Mouse (Mus musculus) forebrain, embryonic 14.5 days (tissue): ENCODE results near the gene Ccser1. TPM values are rescaled to one million over a fixed set of nuclear protein-coding genes. Genes with fewer than 3 reads are reported as not detected.
A peak's percentile ranks its signal among the peaks of the same experiment; 100 is the strongest.

Experiments used
- ATAC-seq: fragments of 200-750 bp; cut with Nextera tagmentation; 2 replicates; pipeline ENCODE4 v1.8.0; 2017; ENCODE audit warnings: mild to moderate bottlenecking, moderate library complexity
- DNase-seq: peaks from one replicate; pipeline ENCODE4 v3.0.0-alpha.2; 2015; ENCODE audit warnings: low spot score
- H3K27ac ChIP-seq: fragments of 300-500 bp; sonication (generic); 2 replicates; pipeline ENCODE4 v1.5.1; 2014; ENCODE audit warnings: low read depth, mild to moderate bottlenecking, control low read depth, low read length, moderate library complexity
- H3K27me3 ChIP-seq: fragments of 300-500 bp; sonication (generic); replicated peaks from 2 replicates; pipeline ENCODE4 v1.6.1; 2014; ENCODE audit warnings: low read length, control low read depth, mixed read lengths; ENCODE audit not compliant: control insufficient read depth, insufficient read depth
- H3K36me3 ChIP-seq: fragments of 300-500 bp; sonication (generic); 2 replicates; pipeline ENCODE4 v1.6.1; 2014; ENCODE audit warnings: low read length, control low read depth; ENCODE audit not compliant: control insufficient read depth, insufficient read depth
- H3K4me1 ChIP-seq: fragments of 300-500 bp; sonication (generic); 2 replicates; pipeline ENCODE4 v1.6.1; 2014; ENCODE audit warnings: antibody characterized with exemption, low read length, control low read depth; ENCODE audit not compliant: control insufficient read depth, insufficient read depth
- H3K4me2 ChIP-seq: fragments of 300-500 bp; sonication (generic); 2 replicates; pipeline ENCODE4 v1.6.1; 2014; ENCODE audit warnings: mild to moderate bottlenecking, control low read depth, low read length
- H3K4me3 ChIP-seq: fragments of 300-500 bp; sonication (generic); 2 replicates; pipeline ENCODE4 v1.5.1; 2014; ENCODE audit warnings: low read depth, low read length, control low read depth
- H3K9ac ChIP-seq: fragments of 300-500 bp; sonication (generic); 2 replicates; pipeline ENCODE4 v1.6.1; 2014; ENCODE audit warnings: mild to moderate bottlenecking, low read length, control low read depth, moderate library complexity
- H3K9me3 ChIP-seq: fragments of 300-500 bp; sonication (generic); replicated peaks from 2 replicates; pipeline ENCODE4 v1.6.1; 2016; ENCODE audit warnings: low read length, control low read depth, mixed read lengths; ENCODE audit not compliant: control insufficient read depth
- WGBS: fragments of 180-500 bp; shearing (Covaris S2); extraction: QIAGEN DNeasy Blood & Tissue Kit; methylation state at CpG from one replicate; pipeline ENCODE4 v1.1.7; 2014; 5-methylcytosine and 5-hydroxymethylcytosine counted together
- polyA plus RNA-seq: library from polyadenylated mRNA; unstranded; fragments of >200 nt; fragmentation: Nextera tagmentation; extraction: Ambion mirVana; gene quantifications from 2 replicates; pipeline ENCODE4 v1.2.1, GENCODE M21; 2014

The Ccser1 gene
- polyA plus RNA-seq, 1 experiment from 2014 or later: 16.9 TPM

GRCm38 (mm10) chr6:61210061-61210737, 30.1 kb downstream of the Ccser1 start:
- H3K27ac ChIP-seq: no peak overlapping the region; the same call in 1 of the 2 replicates

GRCm38 (mm10) chr6:61215705-61216104, 35.6 kb downstream of the Ccser1 start:
- WGBS: 75% methylated on average over 8 of the region's 8 CpGs
- H3K27me3 ChIP-seq: no peaks in the 10 kb centered on the region
- H3K4me2 ChIP-seq: no peak overlapping the region
- DNase-seq: no peak
- no peaks in the 10 kb centered on the region for H3K9me3 ChIP-seq
- no peak overlapping the region for H3K9ac ChIP-seq
- no peaks in the 10 kb centered on the region for H3K4me1 ChIP-seq
- H3K36me3 ChIP-seq: no peaks in the 10 kb centered on the region
- no peak overlapping the region for H3K27ac ChIP-seq
- no peak overlapping the region for H3K4me3 ChIP-seq
- no peak for ATAC-seq

More at GRCm38 (mm10) chr6:61210061-61210737, 30.1 kb downstream of the Ccser1 start:
- DNase-seq (peak; percentile 37), ATAC-seq (peak; percentile 54; the same call in 1 of the 2 replicates)
- H3K9me3 ChIP-seq: no peaks in the 10 kb centered on the region
- H3K4me1 ChIP-seq: peaks cover 5% of the 10 kb centered on the region
- H3K4me3 ChIP-seq: no peak overlapping the region
- no peaks in the 10 kb centered on the region for H3K27me3 ChIP-seq
- H3K4me2 ChIP-seq: no peak overlapping the region
- WGBS: 60% methylated on average over 4 of the region's 4 CpGs
- no peaks in the 10 kb centered on the region for H3K36me3 ChIP-seq
- 0 out of 2 replicates have a peak overlapping the region, but pooled peaks have one; percentile 8 for H3K9ac ChIP-seq

GRCm38 (mm10) chr6:61216514-61216913, 36.4 kb downstream of the Ccser1 start:
- no peaks in the 10 kb centered on the region for H3K27me3 ChIP-seq
- 93% methylated on average over 1 of the region's 1 CpGs for whole genome bisulfite sequencing
- H3K9me3 ChIP-seq: no peaks in the 10 kb centered on the region
- H3K9ac ChIP-seq: no peak overlapping the region
- H3K4me3 ChIP-seq: no peak overlapping the region
- H3K4me2 ChIP-seq: no peak overlapping the region
- H3K4me1 ChIP-seq: no peaks in the 10 kb centered on the region
- ATAC-seq: no peak
- DNase-seq: no peak
- no peaks in the 10 kb centered on the region for H3K36me3 ChIP-seq
- no peak overlapping the region for H3K27ac ChIP-seq

GRCm38 (mm10) chr6:61217717-61218116, 37.6 kb downstream of the Ccser1 start:
- no peak overlapping the region for H3K27ac ChIP-seq
- no peaks in the 10 kb centered on the region for H3K4me1 ChIP-seq
- H3K9me3 ChIP-seq: no peaks in the 10 kb centered on the region
- H3K4me2 ChIP-seq: no peak overlapping the region
- H3K27me3 ChIP-seq: no peaks in the 10 kb centered on the region
- ATAC-seq (no peak), DNase-seq (no peak)
- H3K9ac ChIP-seq: no peak overlapping the region
- no peak overlapping the region for H3K4me3 ChIP-seq
- WGBS: 91% methylated on average over 2 of the region's 2 CpGs
- H3K36me3 ChIP-seq: no peaks in the 10 kb centered on the region

- Histone ChIP-seq H3K9me3 (no peaks in the 10 kb centered on the region), H3K27me3 (no peaks in the 10 kb centered on the region), H3K36me3 (no peaks in the 10 kb centered on the region), H3K4me1 (no peaks in the 10 kb centered on the region), H3K9ac (no peak overlapping the region), H3K27ac (no peak overlapping the region), H3K4me2 (no peak overlapping the region), H3K4me3 (no peak overlapping the region)
- ATAC-seq: no peak
- no peak for DNase-seq
- 80% methylated on average over 2 of the region's 2 CpGs for whole genome bisulfite sequencing
These were observed 43.4 kb downstream of the Ccser1 start for GRCm38 (mm10) chr6:61223563-61223962.

- ATAC-seq (no peak), DNase-seq (no peak)
- Histone ChIP-seq H3K27me3 (no peaks in the 10 kb centered on the region), H3K4me3 (no peak overlapping the region), H3K27ac (no peak overlapping the region), H3K9me3 (no peaks in the 10 kb centered on the region), H3K4me2 (no peak overlapping the region), H3K36me3 (no peaks in the 10 kb centered on the region), H3K9ac (no peak overlapping the region), H3K4me1 (0 out of 2 replicates have a peak, but pooled peaks cover 3% of the 10 kb centered on the region)
These were observed 45.2 kb downstream of the Ccser1 start for GRCm38 (mm10) chr6:61225302-61225701.

GRCm38 (mm10) chr6:61230058-61230718, 50.1 kb downstream of the Ccser1 start:
- Histone ChIP-seq H3K4me3 (no peak overlapping the region), H3K27ac (no peak overlapping the region), H3K4me1 (peaks cover 16% of the 10 kb centered on the region), H3K27me3 (no peaks in the 10 kb centered on the region), H3K4me2 (no peak overlapping the region), H3K36me3 (no peaks in the 10 kb centered on the region), H3K9ac (no peak overlapping the region), H3K9me3 (no peaks in the 10 kb centered on the region)
- ATAC-seq: peak; percentile 62
- peak; percentile 71 for DNase-seq
- WGBS: 8% methylated on average over 5 of the region's 5 CpGs

- 61% methylated on average over 5 of the region's 5 CpGs for WGBS
- H3K36me3 ChIP-seq: no peaks in the 10 kb centered on the region
- no peak overlapping the region for H3K9ac ChIP-seq
- H3K4me1 ChIP-seq: peaks cover 16% of the 10 kb centered on the region
- ATAC-seq (no peak), DNase-seq (no peak)
- H3K27ac ChIP-seq: no peak overlapping the region
- no peak overlapping the region for H3K4me3 ChIP-seq
- no peaks in the 10 kb centered on the region for H3K27me3 ChIP-seq
- no peak overlapping the region for H3K4me2 ChIP-seq
- no peaks in the 10 kb centered on the region for H3K9me3 ChIP-seq
These were observed 52.9 kb downstream of the Ccser1 start for GRCm38 (mm10) chr6:61233060-61233459.

- Histone ChIP-seq H3K4me3 (no peak overlapping the region), H3K27ac (no peak overlapping the region), H3K9ac (no peak overlapping the region), H3K4me2 (no peak overlapping the region), H3K27me3 (no peaks in the 10 kb centered on the region), H3K4me1 (peaks cover 16% of the 10 kb centered on the region), H3K36me3 (no peaks in the 10 kb centered on the region), H3K9me3 (no peaks in the 10 kb centered on the region)
- WGBS: 30% methylated on average over 5 of the region's 5 CpGs
- no peak for DNase-seq
- ATAC-seq: no peak
These were observed 53.5 kb downstream of the Ccser1 start for GRCm38 (mm10) chr6:61233548-61234187.
